Mouse (Mus musculus) forebrain, embryonic 10.5 days (tissue): Measurements from ENCODE around the gene Csrp2. TPM values are rescaled to one million over a fixed set of nuclear protein-coding genes. Genes with fewer than 3 reads are reported as not detected.

Source experiments
- DNase-seq: peaks from one replicate; pipeline ENCODE4 v3.0.0-alpha.2; 2017; ENCODE audit warnings: low spot score; ENCODE audit errors: extremely low spot score
- H3K27ac ChIP-seq: fragments of 300-500 bp; sonication (generic); 2 replicates; pipeline ENCODE4 v1.5.1; 2016; ENCODE audit warnings: mild to moderate bottlenecking
- H3K27me3 ChIP-seq: fragments of 300-500 bp; sonication (generic); 2 replicates; pipeline ENCODE4 v1.6.1; 2016; ENCODE audit warnings: mild to moderate bottlenecking; ENCODE audit not compliant: poor library complexity, severe bottlenecking
- H3K36me3 ChIP-seq: fragments of 300-500 bp; sonication (generic); replicated peaks from 2 replicates; pipeline ENCODE4 v1.6.1; 2016; ENCODE audit warnings: mild to moderate bottlenecking, moderate library complexity
- H3K4me1 ChIP-seq: fragments of 300-500 bp; sonication (generic); 2 replicates; pipeline ENCODE4 v1.6.1; 2016
- H3K4me3 ChIP-seq: fragments of 300-500 bp; sonication (generic); 2 replicates; pipeline ENCODE4 v1.5.1; 2016; ENCODE audit warnings: mild to moderate bottlenecking, moderate library complexity
- H3K9me3 ChIP-seq: fragments of 300-500 bp; sonication (generic); 2 replicates; pipeline ENCODE4 v1.6.1; 2016; ENCODE audit warnings: mild to moderate bottlenecking, moderate library complexity
- WGBS: fragments of 180-500 bp; shearing (Covaris S2); methylation state at CpG from one replicate; pipeline ENCODE4 v1.1.7; 2016; 5-methylcytosine and 5-hydroxymethylcytosine counted together
- polyA plus RNA-seq: library from polyadenylated mRNA; unstranded; fragments of >200 nt; fragmentation: Nextera tagmentation; extraction: Ambion mirVana; gene quantifications from 2 replicates; pipeline ENCODE4 v1.2.1, GENCODE M21; 2016

Gene Csrp2
- polyA plus RNA-seq, 1 experiment from 2014 or later = 197 TPM

DNA sequence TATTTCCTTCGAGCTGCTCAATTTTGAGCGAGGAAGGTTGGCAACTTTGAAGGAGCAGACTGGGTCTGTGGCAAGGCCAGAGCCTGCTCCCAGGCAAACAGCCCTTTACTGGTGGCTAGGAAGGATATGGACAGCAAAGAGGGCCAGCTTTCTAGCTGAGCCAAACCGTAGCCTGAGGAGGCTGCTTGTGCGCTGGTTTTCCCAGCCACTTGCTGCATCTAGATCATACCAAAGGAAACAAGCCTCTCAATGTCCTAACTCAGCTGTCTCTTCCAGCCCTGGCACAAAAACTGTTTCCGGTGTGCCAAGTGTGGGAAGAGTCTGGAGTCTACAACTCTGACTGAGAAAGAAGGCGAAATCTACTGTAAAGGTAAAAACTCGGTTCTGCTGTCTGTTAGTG is 18.8 kb downstream of the Csrp2 start:
- Histone ChIP-seq H3K27ac (no peak overlapping the region), H3K36me3 (peaks cover 81% of the 10 kb centered on the region), H3K9me3 (no peaks in the 10 kb centered on the region), H3K4me3 (no peak overlapping the region), H3K27me3 (no peaks in the 10 kb centered on the region), H3K4me1 (no peaks in the 10 kb centered on the region)
- WGBS = 94% methylated on average over 7 of the region's 7 CpGs
- DNase-seq = no peak

DNA sequence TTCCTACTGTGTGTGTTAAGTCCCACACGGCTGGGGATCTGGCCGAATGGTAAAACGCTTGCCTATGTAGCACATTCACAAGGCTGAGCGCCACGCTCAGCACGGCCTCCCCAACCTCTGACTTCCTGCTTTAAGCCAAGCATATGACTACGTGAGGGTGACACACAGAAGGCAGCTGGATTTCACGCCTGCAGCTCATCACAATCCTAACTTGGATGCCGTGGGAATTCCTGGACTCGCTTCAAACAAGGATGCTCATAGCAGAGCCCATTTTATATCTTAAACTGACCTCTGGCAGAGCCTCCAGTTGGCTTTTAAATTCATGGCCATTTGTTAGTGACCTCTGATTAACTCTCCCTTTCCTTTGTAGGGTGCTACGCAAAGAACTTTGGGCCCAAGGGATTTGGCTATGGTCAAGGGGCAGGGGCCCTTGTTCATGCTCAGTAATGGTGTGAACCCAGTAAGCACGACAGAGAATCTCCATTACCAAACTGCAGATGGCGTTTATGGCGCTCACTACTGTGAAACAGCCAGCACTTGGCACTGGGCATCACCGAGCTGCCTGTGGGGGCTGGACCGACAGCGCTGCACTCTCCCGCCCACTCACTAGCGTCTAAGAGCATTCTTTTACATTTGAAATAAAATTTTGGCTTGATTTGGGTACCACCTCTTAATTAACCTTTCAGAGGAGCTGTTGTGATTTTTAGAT is 19.4 kb downstream of the Csrp2 start:
- DNase-seq = no peak
- no peak overlapping the region for H3K4me3 ChIP-seq
- no peaks in the 10 kb centered on the region for H3K4me1 ChIP-seq
- peaks cover 87% of the 10 kb centered on the region for H3K36me3 ChIP-seq
- no peak overlapping the region for H3K27ac ChIP-seq
- no peaks in the 10 kb centered on the region for H3K27me3 ChIP-seq
- WGBS = 93% methylated on average over 19 of the region's 19 CpGs
- H3K9me3 ChIP-seq = no peaks in the 10 kb centered on the region

DNA sequence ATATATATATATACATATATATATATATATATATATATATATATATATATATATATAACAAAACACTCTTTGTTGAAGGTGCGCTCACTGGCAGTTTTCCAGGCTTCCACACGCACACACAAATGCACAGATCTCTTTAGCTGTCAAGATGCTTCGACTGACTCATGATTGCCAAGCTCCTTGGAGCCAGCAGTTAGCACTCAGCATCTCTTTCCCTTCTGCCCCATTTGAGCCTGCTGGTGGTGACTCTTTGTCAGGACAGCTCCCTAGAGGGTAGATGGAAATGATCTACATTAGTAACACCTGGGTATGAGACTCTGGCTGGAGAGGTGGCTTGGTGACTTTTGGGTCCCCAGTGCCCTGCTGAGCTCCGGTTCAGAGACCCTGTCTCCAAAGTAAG is 20.1 kb downstream of the Csrp2 start:
- Histone ChIP-seq H3K27ac (no peak overlapping the region), H3K9me3 (no peaks in the 10 kb centered on the region), H3K27me3 (no peaks in the 10 kb centered on the region), H3K4me1 (no peaks in the 10 kb centered on the region), H3K4me3 (no peak overlapping the region), H3K36me3 (peaks cover 94% of the 10 kb centered on the region)
- 95% methylated on average over 4 of the region's 4 CpGs for WGBS
- no peak for DNase-seq

DNA sequence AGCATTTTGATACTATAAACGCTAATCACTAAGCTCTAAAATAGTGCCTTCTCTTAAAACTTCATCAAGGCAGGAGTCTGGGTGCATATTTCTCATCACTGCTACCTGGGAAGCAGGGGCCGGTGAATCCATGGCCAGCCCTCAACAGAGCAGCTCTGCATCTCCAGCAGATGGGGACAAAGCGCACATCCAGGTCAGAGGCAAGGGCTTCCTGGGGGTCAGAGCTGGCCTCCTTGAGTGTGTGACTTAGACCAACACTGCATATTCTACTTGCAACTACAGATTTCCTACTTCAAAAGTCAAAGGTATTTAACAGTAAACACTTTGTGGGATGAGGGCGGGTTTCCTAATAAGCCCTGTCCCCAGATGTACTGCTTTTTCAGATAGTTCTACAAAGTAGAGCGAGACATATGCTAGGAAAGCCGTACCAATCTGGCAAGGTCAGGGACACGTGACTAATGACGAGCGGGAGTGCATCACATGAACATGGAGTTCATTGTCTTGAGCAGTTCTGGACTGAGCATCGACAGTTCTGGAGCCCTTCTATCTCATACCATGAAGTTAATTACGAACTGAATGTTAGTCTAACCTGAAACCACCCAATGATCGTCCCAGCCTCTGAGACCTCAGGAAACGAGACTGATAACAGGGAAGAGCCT is 21.3 kb downstream of the Csrp2 start:
- 89% methylated on average over 13 of the region's 13 CpGs for WGBS
- no peaks in the 10 kb centered on the region for H3K27me3 ChIP-seq
- H3K27ac ChIP-seq = no peak overlapping the region
- peaks cover 96% of the 10 kb centered on the region for H3K36me3 ChIP-seq
- H3K9me3 ChIP-seq = no peaks in the 10 kb centered on the region
- peak; percentile 13 for DNase-seq
- H3K4me3 ChIP-seq = no peak overlapping the region
- H3K4me1 ChIP-seq = no peaks in the 10 kb centered on the region

DNA sequence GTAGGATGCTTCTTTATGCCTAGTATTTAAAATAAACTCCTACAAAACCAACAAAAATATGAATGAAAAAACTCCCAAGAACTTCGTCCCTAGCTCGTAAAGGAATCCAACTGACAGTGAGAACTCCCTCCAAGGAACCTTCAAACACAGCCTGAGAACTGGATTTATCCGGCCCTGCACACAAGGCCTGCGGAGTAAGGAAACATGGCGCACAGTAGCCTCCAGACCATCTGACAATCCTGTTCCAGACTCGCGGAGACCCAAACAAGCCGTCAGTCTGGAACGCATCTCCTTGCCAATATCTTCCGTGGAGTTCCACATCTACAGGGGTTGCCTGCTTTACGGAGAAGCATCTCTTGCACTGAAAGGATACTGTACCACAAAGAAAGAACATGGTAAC is 22.4 kb downstream of the Csrp2 start:
- Histone ChIP-seq H3K27me3 (no peaks in the 10 kb centered on the region), H3K4me3 (no peak overlapping the region), H3K9me3 (no peaks in the 10 kb centered on the region), H3K27ac (no peak overlapping the region), H3K36me3 (peaks cover 98% of the 10 kb centered on the region), H3K4me1 (no peaks in the 10 kb centered on the region)
- 97% methylated on average over 11 of the region's 11 CpGs for WGBS
- no peak for DNase-seq

DNA sequence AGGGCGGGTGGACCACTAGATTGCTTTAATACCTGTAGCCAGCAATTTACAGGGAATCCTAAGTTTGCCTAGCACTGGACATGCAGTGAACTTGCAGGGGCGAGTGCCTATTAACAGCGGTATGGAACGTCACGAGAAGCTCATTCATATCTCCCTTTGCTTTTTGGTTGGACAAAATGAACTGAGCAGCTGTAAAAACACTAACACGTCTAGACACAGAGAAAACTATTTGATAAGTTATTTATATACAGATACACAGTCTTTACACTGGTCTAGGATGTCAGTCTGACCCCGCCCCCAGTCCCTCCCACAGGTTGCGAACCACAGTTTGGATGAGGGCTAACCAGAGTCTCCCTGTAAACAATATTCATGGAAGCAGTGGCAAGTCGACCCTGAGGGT is 23.2 kb downstream of the Csrp2 start:
- Histone ChIP-seq H3K27me3 (no peaks in the 10 kb centered on the region), H3K9me3 (no peaks in the 10 kb centered on the region), H3K27ac (no peak overlapping the region), H3K4me3 (no peak overlapping the region), H3K4me1 (no peaks in the 10 kb centered on the region), H3K36me3 (peaks cover 96% of the 10 kb centered on the region)
- DNase-seq = no peak
- 96% methylated on average over 9 of the region's 9 CpGs for WGBS

DNA sequence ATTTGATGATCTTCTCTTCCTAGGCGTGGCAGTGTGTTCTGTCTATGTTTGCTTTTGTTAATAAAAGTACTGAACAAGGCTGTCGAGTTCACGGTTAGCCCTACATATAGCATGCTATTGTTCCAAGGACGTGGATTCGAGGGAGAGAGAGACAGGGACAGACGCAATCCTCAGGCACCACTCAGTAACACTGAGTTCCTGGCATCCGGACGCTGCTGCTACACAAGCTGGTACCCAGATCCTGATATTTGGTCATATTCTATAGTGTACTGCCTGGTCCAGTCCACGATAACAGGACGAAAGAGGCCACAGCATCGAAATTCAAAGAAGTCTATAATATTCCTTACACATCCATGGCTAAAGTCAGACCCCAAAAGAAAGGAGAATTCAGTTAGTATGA is 24.6 kb downstream of the Csrp2 start:
- no peaks in the 10 kb centered on the region for H3K27me3 ChIP-seq
- peaks cover 91% of the 10 kb centered on the region for H3K36me3 ChIP-seq
- no peaks in the 10 kb centered on the region for H3K4me1 ChIP-seq
- WGBS = 93% methylated on average over 11 of the region's 11 CpGs
- H3K4me3 ChIP-seq = no peak overlapping the region
- DNase-seq = no peak
- no peaks in the 10 kb centered on the region for H3K9me3 ChIP-seq
- H3K27ac ChIP-seq = no peak overlapping the region

DNA sequence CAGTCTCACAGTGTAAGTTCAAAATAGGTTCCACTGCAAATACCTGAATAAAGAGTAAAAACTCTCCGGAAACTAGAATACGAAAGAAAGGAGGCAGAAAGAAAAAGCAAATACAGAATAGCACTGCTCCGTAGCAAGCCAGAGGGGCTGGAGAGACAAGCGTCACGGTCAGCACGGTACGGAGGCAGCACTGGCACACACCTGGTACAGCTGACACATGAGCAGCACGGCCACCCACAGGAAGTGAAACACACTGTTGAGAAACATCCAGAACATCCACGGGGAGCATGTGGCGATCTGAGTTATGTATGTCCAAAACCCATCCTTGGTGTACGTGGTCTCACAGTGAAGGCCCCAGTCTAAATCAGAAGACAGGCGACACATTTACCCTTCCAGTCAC is 26.4 kb downstream of the Csrp2 start:
- H3K36me3 ChIP-seq = peaks cover 91% of the 10 kb centered on the region
- WGBS = 91% methylated on average over 12 of the region's 12 CpGs
- H3K4me1 ChIP-seq = no peaks in the 10 kb centered on the region
- H3K27me3 ChIP-seq = no peaks in the 10 kb centered on the region
- H3K27ac ChIP-seq = no peak overlapping the region
- no peak for DNase-seq
- H3K4me3 ChIP-seq = no peak overlapping the region
- no peaks in the 10 kb centered on the region for H3K9me3 ChIP-seq

DNA sequence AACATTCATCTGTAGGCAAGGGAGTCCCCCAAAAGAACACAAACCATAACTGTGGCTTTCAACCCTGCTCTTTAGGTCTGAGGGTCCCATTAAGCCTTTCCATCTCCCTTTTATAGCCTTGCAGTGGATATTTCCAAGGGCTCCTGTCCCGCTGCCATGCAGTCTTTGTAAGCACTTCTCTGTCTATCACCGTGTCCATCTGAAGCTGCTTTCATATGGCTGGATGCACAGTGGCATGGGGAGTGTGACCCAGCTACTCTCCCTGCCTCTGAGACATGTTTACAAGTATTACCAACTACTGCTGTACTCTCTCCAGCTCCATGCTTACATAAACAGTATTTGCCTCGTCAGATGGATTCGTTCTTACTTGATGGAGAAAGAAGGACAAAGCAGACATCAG is 28.0 kb downstream of the Csrp2 start:
- WGBS = 89% methylated on average over 4 of the region's 4 CpGs
- no peak overlapping the region for H3K4me3 ChIP-seq
- peaks cover 83% of the 10 kb centered on the region for H3K36me3 ChIP-seq

DNA sequence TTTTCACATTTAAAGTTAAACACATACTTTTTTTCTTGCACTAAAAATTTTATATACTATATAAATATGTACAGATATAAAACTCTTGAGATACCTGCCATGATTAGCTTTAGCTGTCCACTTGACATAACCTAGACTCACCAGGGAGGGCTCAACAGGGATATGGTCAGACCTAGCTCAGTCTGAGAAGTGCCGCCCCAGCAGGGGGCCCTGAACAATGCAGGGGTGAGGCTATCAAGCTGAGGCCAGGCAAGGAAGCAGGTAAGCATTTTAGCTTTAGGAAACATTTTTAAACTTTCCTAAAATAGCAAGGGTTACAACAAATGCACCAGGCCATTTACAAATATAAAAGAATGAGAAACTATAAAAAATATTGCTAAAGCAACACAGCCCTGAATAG is 31.5 kb downstream of the Csrp2 start:
- H3K27ac ChIP-seq = no peak overlapping the region
- no peak for DNase-seq
- H3K36me3 ChIP-seq = peaks cover 74% of the 10 kb centered on the region
- H3K4me1 ChIP-seq = no peaks in the 10 kb centered on the region
- H3K27me3 ChIP-seq = no peaks in the 10 kb centered on the region
- no peak overlapping the region for H3K4me3 ChIP-seq
- H3K9me3 ChIP-seq = no peaks in the 10 kb centered on the region
- 90% methylated on average over 1 of the region's 1 CpGs for WGBS

More for the DNA sequence above, 28.0 kb downstream of the Csrp2 start:
- no peaks in the 10 kb centered on the region for H3K9me3 ChIP-seq
- DNase-seq = no peak
- no peaks in the 10 kb centered on the region for H3K4me1 ChIP-seq
- no peaks in the 10 kb centered on the region for H3K27me3 ChIP-seq
- no peak overlapping the region for H3K27ac ChIP-seq

DNA sequence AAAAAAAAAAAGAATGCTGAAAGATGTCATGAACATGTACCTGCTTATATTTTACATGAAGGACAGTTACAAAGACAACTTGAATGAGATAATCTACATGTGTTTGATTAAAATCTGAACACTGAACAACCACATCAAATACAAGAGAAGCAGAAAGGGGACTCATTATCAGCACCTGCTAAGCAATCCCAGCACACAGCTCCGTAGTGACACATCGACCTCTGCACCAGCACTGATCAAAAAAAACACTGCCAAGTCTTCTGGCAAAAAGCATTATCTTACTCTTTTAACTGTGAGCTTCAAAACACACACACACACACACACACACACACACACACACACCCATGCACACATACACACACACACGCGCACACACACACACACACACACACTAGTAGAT is 32.2 kb downstream of the Csrp2 start:
- no peak for DNase-seq
- Histone ChIP-seq H3K4me3 (no peak overlapping the region), H3K27me3 (no peaks in the 10 kb centered on the region), H3K27ac (no peak overlapping the region), H3K4me1 (no peaks in the 10 kb centered on the region), H3K36me3 (peaks cover 74% of the 10 kb centered on the region), H3K9me3 (no peaks in the 10 kb centered on the region)
- 90% methylated on average over 4 of the region's 4 CpGs for WGBS

DNA sequence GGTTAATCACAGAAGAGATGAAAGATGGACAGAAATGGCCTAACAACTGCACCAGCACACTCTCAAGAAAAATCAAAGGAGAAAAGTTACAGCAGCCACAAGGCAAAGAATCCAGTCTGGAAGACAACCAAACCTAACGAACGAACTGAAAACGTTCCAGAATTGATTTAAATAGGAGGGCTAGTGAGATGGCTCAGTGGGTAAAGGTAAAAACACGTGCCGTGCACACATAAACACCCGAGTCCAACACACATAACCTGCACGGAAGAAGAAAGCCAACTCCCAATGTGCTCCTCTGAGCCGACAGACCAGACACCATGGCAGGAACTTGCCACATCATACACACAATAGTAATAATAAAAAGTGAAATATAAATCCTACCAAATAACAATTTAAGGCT is 32.7 kb downstream of the Csrp2 start:
- H3K36me3 ChIP-seq = peaks cover 75% of the 10 kb centered on the region
- WGBS = 92% methylated on average over 8 of the region's 8 CpGs

DNA sequence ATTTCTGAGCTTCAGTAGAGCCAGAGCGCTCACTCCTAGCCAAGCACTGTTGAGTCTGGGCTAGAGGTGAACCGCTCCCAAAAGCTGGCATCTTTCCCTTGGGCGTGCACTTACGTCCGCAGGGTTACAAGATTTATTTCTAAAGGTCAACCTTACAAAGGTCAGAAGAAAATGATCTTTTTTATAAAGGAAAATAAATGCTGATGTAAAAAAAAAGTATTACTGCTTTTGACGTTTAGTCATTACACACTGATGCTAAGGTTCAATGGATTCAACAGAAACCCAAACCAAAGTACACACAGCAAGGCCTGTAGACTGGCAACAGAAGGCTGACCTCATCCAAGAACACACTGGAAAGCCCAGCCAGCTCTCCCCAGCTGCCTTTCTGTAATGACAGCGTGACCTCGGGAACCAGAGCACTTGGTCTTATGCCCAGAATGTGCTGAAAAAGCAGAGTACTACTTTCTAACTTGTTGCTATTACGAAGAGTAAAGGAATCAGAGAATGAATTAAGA is 33.4 kb downstream of the Csrp2 start:
- no peak overlapping the region for H3K27ac ChIP-seq
- 92% methylated on average over 9 of the region's 9 CpGs for WGBS
- H3K36me3 ChIP-seq = peaks cover 74% of the 10 kb centered on the region
- H3K27me3 ChIP-seq = no peaks in the 10 kb centered on the region
- no peaks in the 10 kb centered on the region for H3K9me3 ChIP-seq
- H3K4me1 ChIP-seq = no peaks in the 10 kb centered on the region
- DNase-seq = no peak
- no peak overlapping the region for H3K4me3 ChIP-seq

More for the DNA sequence above, 32.7 kb downstream of the Csrp2 start:
- Histone ChIP-seq H3K9me3 (no peaks in the 10 kb centered on the region), H3K4me3 (no peak overlapping the region), H3K4me1 (no peaks in the 10 kb centered on the region), H3K27ac (no peak overlapping the region), H3K27me3 (no peaks in the 10 kb centered on the region)
- no peak for DNase-seq
